Mouse (Mus musculus): ENCODE measurements around the gene Elmo1. TPM values are rescaled to one million over a fixed set of nuclear protein-coding genes. Genes with fewer than 3 reads are reported as not detected.

Elmo1 gene
- polyA plus RNA-seq, 1 experiment from 2014 or later = 11.9 TPM

GRCm38 (mm10) chr13:20335051-20335888, 244.9 kb downstream of the Elmo1 start:
- H3K4me1 ChIP-seq (ENCODE audit: control insufficient read depth, insufficient read depth, low read length) = no peaks in the 10 kb centered on the region
- H3K27ac ChIP-seq (ENCODE audit: low read length) = no peak overlapping the region
- H3K9me3 ChIP-seq (replicated peaks; ENCODE audit: control insufficient read depth, low read length) = no peaks in the 10 kb centered on the region
- no peaks in the 10 kb centered on the region for H3K36me3 ChIP-seq (ENCODE audit: control insufficient read depth, insufficient read depth, low read length)
- H3K27me3 ChIP-seq (ENCODE audit: control insufficient read depth, insufficient read depth, low read length) = no peaks in the 10 kb centered on the region
- ATAC-seq (ENCODE audit: insufficient read depth, low FRiP score) = no peak
- no peak overlapping the region for H3K4me2 ChIP-seq (ENCODE audit: low read depth, low read length)
- 84% methylated on average over 4 of the region's 4 CpGs for WGBS
- H3K9ac ChIP-seq (ENCODE audit: low read length) = no peak overlapping the region
- H3K4me3 ChIP-seq (replicated peaks; ENCODE audit: low read length) = no peak overlapping the region

GRCm38 (mm10) chr13:20335889-20336497, 245.6 kb downstream of the Elmo1 start:
- Histone ChIP-seq H3K4me2 (ENCODE audit: low read depth, low read length) (no peak overlapping the region), H3K27ac (ENCODE audit: low read length) (no peak overlapping the region), H3K4me1 (ENCODE audit: control insufficient read depth, insufficient read depth, low read length) (no peaks in the 10 kb centered on the region), H3K9ac (ENCODE audit: low read length) (no peak overlapping the region), H3K36me3 (ENCODE audit: control insufficient read depth, insufficient read depth, low read length) (no peaks in the 10 kb centered on the region), H3K27me3 (ENCODE audit: control insufficient read depth, insufficient read depth, low read length) (no peaks in the 10 kb centered on the region), H3K9me3 (replicated peaks; ENCODE audit: control insufficient read depth, low read length) (no peaks in the 10 kb centered on the region), H3K4me3 (replicated peaks; ENCODE audit: low read length) (no peak overlapping the region)
- ATAC-seq (ENCODE audit: insufficient read depth, low FRiP score) = no peak
- WGBS = 86% methylated on average over 7 of the region's 7 CpGs

GRCm38 (mm10) chr13:20342881-20343280, 252.5 kb downstream of the Elmo1 start:
- H3K9me3 ChIP-seq (replicated peaks; ENCODE audit: control insufficient read depth, low read length) = no peaks in the 10 kb centered on the region
- whole genome bisulfite sequencing = 84% methylated on average over 3 of the region's 3 CpGs
- H3K27ac ChIP-seq (ENCODE audit: low read length) = no peak overlapping the region
- no peak overlapping the region for H3K9ac ChIP-seq (ENCODE audit: low read length)
- no peaks in the 10 kb centered on the region for H3K36me3 ChIP-seq (ENCODE audit: control insufficient read depth, insufficient read depth, low read length)
- no peaks in the 10 kb centered on the region for H3K4me1 ChIP-seq (ENCODE audit: control insufficient read depth, insufficient read depth, low read length)
- ATAC-seq (ENCODE audit: insufficient read depth, low FRiP score) = no peak
- H3K4me2 ChIP-seq (ENCODE audit: low read depth, low read length) = no peak overlapping the region
- no peaks in the 10 kb centered on the region for H3K27me3 ChIP-seq (ENCODE audit: control insufficient read depth, insufficient read depth, low read length)
- H3K4me3 ChIP-seq (replicated peaks; ENCODE audit: low read length) = no peak overlapping the region

GRCm38 (mm10) chr13:20349754-20350153, 259.4 kb downstream of the Elmo1 start:
- WGBS = 83% methylated on average over 1 of the region's 1 CpGs
- H3K4me1 ChIP-seq (ENCODE audit: control insufficient read depth, insufficient read depth, low read length) = 0 out of 2 replicates have a peak, but pooled peaks cover 3% of the 10 kb centered on the region

GRCm38 (mm10) chr13:20352631-20353030, 262.2 kb downstream of the Elmo1 start:
- Histone ChIP-seq H3K36me3 (ENCODE audit: control insufficient read depth, insufficient read depth, low read length) (no peaks in the 10 kb centered on the region), H3K4me2 (ENCODE audit: low read depth, low read length) (no peak overlapping the region), H3K4me1 (ENCODE audit: control insufficient read depth, insufficient read depth, low read length) (0 out of 2 replicates have a peak, but pooled peaks cover 3% of the 10 kb centered on the region), H3K9me3 (replicated peaks; ENCODE audit: control insufficient read depth, low read length) (no peaks in the 10 kb centered on the region), H3K27me3 (ENCODE audit: control insufficient read depth, insufficient read depth, low read length) (no peaks in the 10 kb centered on the region), H3K27ac (ENCODE audit: low read length) (no peak overlapping the region), H3K9ac (ENCODE audit: low read length) (no peak overlapping the region), H3K4me3 (replicated peaks; ENCODE audit: low read length) (no peak overlapping the region)
- no peak for ATAC-seq (ENCODE audit: insufficient read depth, low FRiP score)
- WGBS = 94% methylated on average over 2 of the region's 2 CpGs

More at GRCm38 (mm10) chr13:20349754-20350153, 259.4 kb downstream of the Elmo1 start:
- no peaks in the 10 kb centered on the region for H3K36me3 ChIP-seq (ENCODE audit: control insufficient read depth, insufficient read depth, low read length)
- ATAC-seq (ENCODE audit: insufficient read depth, low FRiP score) = no peak
- no peaks in the 10 kb centered on the region for H3K27me3 ChIP-seq (ENCODE audit: control insufficient read depth, insufficient read depth, low read length)
- H3K9me3 ChIP-seq (replicated peaks; ENCODE audit: control insufficient read depth, low read length) = no peaks in the 10 kb centered on the region
- H3K4me2 ChIP-seq (ENCODE audit: low read depth, low read length) = no peak overlapping the region
- no peak overlapping the region for H3K4me3 ChIP-seq (replicated peaks; ENCODE audit: low read length)
- no peak overlapping the region for H3K27ac ChIP-seq (ENCODE audit: low read length)
- no peak overlapping the region for H3K9ac ChIP-seq (ENCODE audit: low read length)

GRCm38 (mm10) chr13:20353862-20354603, 263.6 kb downstream of the Elmo1 start:
- WGBS = 41% methylated on average over 10 of the region's 10 CpGs
- Histone ChIP-seq H3K4me2 (ENCODE audit: low read depth, low read length) (no peak overlapping the region), H3K9me3 (replicated peaks; ENCODE audit: control insufficient read depth, low read length) (no peaks in the 10 kb centered on the region), H3K27me3 (ENCODE audit: control insufficient read depth, insufficient read depth, low read length) (no peaks in the 10 kb centered on the region), H3K4me1 (ENCODE audit: control insufficient read depth, insufficient read depth, low read length) (0 out of 2 replicates have a peak, but pooled peaks cover 3% of the 10 kb centered on the region), H3K36me3 (ENCODE audit: control insufficient read depth, insufficient read depth, low read length) (no peaks in the 10 kb centered on the region), H3K9ac (ENCODE audit: low read length) (no peak overlapping the region), H3K27ac (ENCODE audit: low read length) (no peak overlapping the region), H3K4me3 (replicated peaks; ENCODE audit: low read length) (no peak overlapping the region)
- ATAC-seq (ENCODE audit: insufficient read depth, low FRiP score) = no peak

GRCm38 (mm10) chr13:20354604-20354999, 264.2 kb downstream of the Elmo1 start:
- 66% methylated on average over 5 of the region's 5 CpGs for WGBS
- no peaks in the 10 kb centered on the region for H3K27me3 ChIP-seq (ENCODE audit: control insufficient read depth, insufficient read depth, low read length)
- H3K4me1 ChIP-seq (ENCODE audit: control insufficient read depth, insufficient read depth, low read length) = 0 out of 2 replicates have a peak, but pooled peaks cover 3% of the 10 kb centered on the region
- ATAC-seq (ENCODE audit: insufficient read depth, low FRiP score) = no peak
- H3K9ac ChIP-seq (ENCODE audit: low read length) = no peak overlapping the region
- no peak overlapping the region for H3K4me2 ChIP-seq (ENCODE audit: low read depth, low read length)
- no peak overlapping the region for H3K27ac ChIP-seq (ENCODE audit: low read length)
- no peak overlapping the region for H3K4me3 ChIP-seq (replicated peaks; ENCODE audit: low read length)
- no peaks in the 10 kb centered on the region for H3K9me3 ChIP-seq (replicated peaks; ENCODE audit: control insufficient read depth, low read length)
- H3K36me3 ChIP-seq (ENCODE audit: control insufficient read depth, insufficient read depth, low read length) = no peaks in the 10 kb centered on the region

- H3K27me3 ChIP-seq (ENCODE audit: control insufficient read depth, insufficient read depth, low read length) = no peaks in the 10 kb centered on the region
- no peak for ATAC-seq (ENCODE audit: insufficient read depth, low FRiP score)
- no peak overlapping the region for H3K4me2 ChIP-seq (ENCODE audit: low read depth, low read length)
- peaks cover 3% of the 10 kb centered on the region; the same call in 1 of the 2 replicates for H3K9me3 ChIP-seq (replicated peaks; ENCODE audit: control insufficient read depth, low read length)
- 59% methylated on average over 2 of the region's 2 CpGs for WGBS
- no peak overlapping the region for H3K9ac ChIP-seq (ENCODE audit: low read length)
- no peaks in the 10 kb centered on the region for H3K36me3 ChIP-seq (ENCODE audit: control insufficient read depth, insufficient read depth, low read length)
- H3K4me3 ChIP-seq (replicated peaks; ENCODE audit: low read length) = no peak overlapping the region
- H3K4me1 ChIP-seq (ENCODE audit: control insufficient read depth, insufficient read depth, low read length) = no peaks in the 10 kb centered on the region
- H3K27ac ChIP-seq (ENCODE audit: low read length) = no peak overlapping the region
These were observed 272.1 kb downstream of the Elmo1 start for GRCm38 (mm10) chr13:20362541-20362940.
